Mouse (Mus musculus): ENCODE data around the gene Dnajb1. TPM values are rescaled to one million over a fixed set of nuclear protein-coding genes. Genes with fewer than 3 reads are reported as not detected.

The Dnajb1 gene
- polyA plus RNA-seq, 1 experiment, result 23.9 TPM

DNA sequence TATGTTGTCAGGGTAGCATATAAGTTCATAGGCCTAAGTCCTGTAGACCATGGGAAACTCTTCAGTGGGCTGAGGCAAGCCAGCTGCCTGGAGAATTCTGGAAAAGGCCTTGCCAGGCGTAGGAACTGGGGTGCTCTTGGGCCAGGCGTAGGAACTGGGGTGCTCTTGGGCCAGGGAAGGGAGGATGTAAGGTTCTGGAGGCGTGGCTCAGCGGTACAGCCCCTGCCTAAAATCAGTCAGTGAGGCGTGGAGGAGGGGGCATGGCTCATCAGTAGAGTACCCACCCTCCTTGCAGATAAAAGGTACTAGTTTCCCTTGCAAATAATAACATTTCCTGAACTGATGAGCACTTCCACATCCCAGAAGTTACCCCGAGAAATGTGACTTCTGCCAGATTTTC is 46.7 kb downstream of the Dnajb1 start:
- WGBS, result 84% methylated on average over 6 of the region's 6 CpGs
- Histone ChIP-seq H3K27ac (ENCODE audit: control insufficient read depth, insufficient read depth, low read depth, low read length, poor library complexity) (no peak overlapping the region), H3K4me1 (ENCODE audit: control insufficient read depth, insufficient read depth, low read length) (no peaks in the 10 kb centered on the region; the same call in 1 of the 2 replicates), H3K4me3 (replicated peaks; ENCODE audit: control insufficient read depth, low read depth, low read length) (no peak overlapping the region)
- TF ChIP-seq CTCF (IDR thresholded peaks at IDR 0.05; ENCODE audit: control insufficient read depth, insufficient read depth, low read length) (no peak), POLR2A (IDR thresholded peaks at IDR 0.05; ENCODE audit: borderline replicate concordance, control insufficient read depth, low read depth, low read length) (no peak)

DNA sequence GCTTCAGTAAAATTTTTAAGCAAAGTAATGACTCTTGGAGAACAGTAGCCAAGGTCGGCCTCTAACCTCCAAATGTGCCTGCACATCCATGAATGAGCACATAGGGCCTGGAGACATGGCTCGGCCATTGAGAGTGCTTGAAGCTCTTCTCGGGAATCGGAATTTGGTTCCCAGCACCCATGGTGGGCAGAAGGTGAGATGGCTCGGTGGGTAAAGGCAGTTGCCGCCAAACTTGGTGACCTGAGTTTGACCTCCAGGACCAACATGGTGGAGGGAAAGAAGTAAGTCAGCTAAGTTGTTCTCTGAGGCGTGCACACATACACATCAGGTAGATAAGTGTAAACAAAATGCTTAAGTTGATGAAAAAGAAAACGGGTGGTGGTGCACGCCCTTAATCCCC is 48.0 kb downstream of the Dnajb1 start:
- H3K4me1 ChIP-seq (ENCODE audit: control insufficient read depth, insufficient read depth, low read length), result no peaks in the 10 kb centered on the region; the same call in 1 of the 2 replicates
- WGBS, result 85% methylated on average over 9 of the region's 9 CpGs
- H3K27ac ChIP-seq (ENCODE audit: control insufficient read depth, insufficient read depth, low read depth, low read length, poor library complexity), result no peak overlapping the region
- TF ChIP-seq POLR2A (IDR thresholded peaks at IDR 0.05; ENCODE audit: borderline replicate concordance, control insufficient read depth, low read depth, low read length) (no peak), CTCF (IDR thresholded peaks at IDR 0.05; ENCODE audit: control insufficient read depth, insufficient read depth, low read length) (no peak)
- H3K4me3 ChIP-seq (replicated peaks; ENCODE audit: control insufficient read depth, low read depth, low read length), result no peak overlapping the region

DNA sequence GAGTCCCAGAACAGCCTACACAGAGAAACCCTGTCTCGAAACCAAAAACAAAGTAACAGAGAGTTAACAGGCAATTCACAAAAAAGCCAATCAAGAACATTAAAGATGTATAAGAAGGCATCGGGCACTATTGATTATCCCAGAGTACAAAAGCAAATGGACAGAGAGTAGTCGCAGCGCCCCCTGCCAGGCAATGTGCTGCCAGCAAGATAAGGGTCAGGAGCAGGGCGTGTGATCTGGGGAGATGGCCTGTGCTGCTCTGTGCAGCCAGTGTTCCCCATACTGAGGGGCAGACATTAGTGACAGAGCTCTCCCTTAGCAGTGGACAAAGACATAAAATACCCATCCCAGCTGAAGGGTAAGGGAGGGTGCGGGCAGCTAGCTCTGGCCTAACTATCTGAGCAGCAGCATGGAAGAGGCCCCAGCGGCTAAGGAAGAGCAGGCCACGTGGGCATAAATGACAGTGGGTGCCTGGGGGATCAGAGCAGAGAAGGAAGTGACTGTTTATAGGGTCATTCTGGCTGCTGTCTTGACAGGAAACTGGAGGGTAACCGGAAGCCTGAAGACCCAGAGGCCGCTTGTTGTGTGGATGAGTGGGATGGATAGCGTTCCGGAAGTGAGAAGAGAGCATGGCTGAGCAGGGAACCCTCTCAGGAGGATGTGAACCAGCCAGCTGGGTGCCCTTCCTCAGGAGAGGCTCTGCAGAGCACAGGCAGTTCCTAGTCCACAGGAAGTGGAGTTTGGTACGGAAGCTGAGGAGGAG is 48.7 kb downstream of the Dnajb1 start:
- Histone ChIP-seq H3K27ac (ENCODE audit: control insufficient read depth, insufficient read depth, low read depth, low read length, poor library complexity) (no peak overlapping the region), H3K4me3 (replicated peaks; ENCODE audit: control insufficient read depth, low read depth, low read length) (no peak overlapping the region), H3K4me1 (ENCODE audit: control insufficient read depth, insufficient read depth, low read length) (no peaks in the 10 kb centered on the region; the same call in 1 of the 2 replicates)
- 74% methylated on average over 13 of the region's 13 CpGs for WGBS
- TF ChIP-seq POLR2A (IDR thresholded peaks at IDR 0.05; ENCODE audit: borderline replicate concordance, control insufficient read depth, low read depth, low read length), result no peak
- 0 out of 2 replicates have a peak, but pooled peaks have one; percentile 32 for TF ChIP-seq CTCF (IDR thresholded peaks at IDR 0.05; ENCODE audit: control insufficient read depth, insufficient read depth, low read length)

DNA sequence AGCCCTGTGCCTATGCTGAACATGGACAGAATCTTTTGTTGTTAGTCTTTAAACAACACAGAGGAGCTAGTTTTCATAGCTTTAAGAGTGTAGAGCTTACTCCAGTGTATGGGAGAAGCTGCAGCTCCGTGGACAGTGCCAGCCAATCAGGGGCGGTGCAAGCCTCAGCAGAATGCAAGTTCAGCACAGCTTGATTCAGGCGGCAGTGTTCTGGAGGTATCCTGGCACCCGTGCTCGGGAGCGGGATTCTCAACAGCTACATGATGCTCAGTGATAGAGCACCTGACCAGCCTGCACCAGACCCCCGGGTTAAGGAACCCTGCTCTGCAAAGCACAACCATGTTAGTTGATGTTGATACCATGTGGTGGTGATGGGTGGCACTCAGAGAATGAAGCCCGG is 52.6 kb downstream of the Dnajb1 start:
- 66% methylated on average over 8 of the region's 8 CpGs for WGBS
- peaks cover 2% of the 10 kb centered on the region; the same call in 1 of the 2 replicates for H3K4me1 ChIP-seq (ENCODE audit: control insufficient read depth, insufficient read depth, low read length)

DNA sequence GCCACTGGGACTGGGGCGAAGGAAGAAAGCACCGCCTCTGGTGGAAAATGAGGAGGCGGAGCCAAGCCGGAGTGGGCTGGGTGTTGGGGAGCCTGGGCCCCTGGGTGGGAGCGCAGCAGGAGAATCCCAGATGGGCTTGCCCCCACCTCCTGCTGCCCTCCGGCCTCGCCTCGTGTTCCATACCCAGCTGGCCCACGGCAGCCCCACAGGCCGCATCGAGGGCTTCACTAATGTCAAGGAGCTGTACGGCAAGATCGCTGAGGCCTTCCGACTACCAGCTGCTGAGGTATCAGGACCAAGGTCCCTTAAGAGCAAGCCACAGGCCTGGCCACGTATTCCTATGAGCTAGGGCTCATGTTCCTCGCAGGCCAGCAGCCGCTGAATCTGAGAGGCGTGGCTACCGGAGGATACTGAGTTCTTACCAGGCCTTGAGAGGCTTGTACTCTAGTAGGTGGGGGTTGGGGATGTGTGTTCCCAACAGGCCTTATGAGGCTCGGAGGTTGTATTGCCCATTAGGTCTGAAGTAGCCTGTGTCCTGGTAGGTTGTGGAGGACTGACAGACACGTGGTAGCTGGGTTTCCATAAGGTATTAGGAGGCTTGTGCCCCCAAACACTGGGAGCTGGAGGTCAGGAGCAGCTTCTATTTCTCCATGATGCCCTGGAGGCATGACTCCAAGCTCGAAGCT is 53.1 kb downstream of the Dnajb1 start:
- Histone ChIP-seq H3K27ac (ENCODE audit: control insufficient read depth, insufficient read depth, low read depth, low read length, poor library complexity) (no peak overlapping the region), H3K4me1 (ENCODE audit: control insufficient read depth, insufficient read depth, low read length) (peaks cover 2% of the 10 kb centered on the region; the same call in 1 of the 2 replicates), H3K4me3 (replicated peaks; ENCODE audit: control insufficient read depth, low read depth, low read length) (no peak overlapping the region)
- 72% methylated on average over 22 of the region's 22 CpGs for WGBS
- TF ChIP-seq POLR2A (IDR thresholded peaks at IDR 0.05; ENCODE audit: borderline replicate concordance, control insufficient read depth, low read depth, low read length), result no peak
- no peak for TF ChIP-seq CTCF (IDR thresholded peaks at IDR 0.05; ENCODE audit: control insufficient read depth, insufficient read depth, low read length)

More for the DNA sequence above, 52.6 kb downstream of the Dnajb1 start:
- TF ChIP-seq POLR2A (IDR thresholded peaks at IDR 0.05; ENCODE audit: borderline replicate concordance, control insufficient read depth, low read depth, low read length) (no peak), CTCF (IDR thresholded peaks at IDR 0.05; ENCODE audit: control insufficient read depth, insufficient read depth, low read length) (no peak)
- Histone ChIP-seq H3K27ac (ENCODE audit: control insufficient read depth, insufficient read depth, low read depth, low read length, poor library complexity) (no peak overlapping the region), H3K4me3 (replicated peaks; ENCODE audit: control insufficient read depth, low read depth, low read length) (no peak overlapping the region)

Other genes with a start within 250 kb of the Dnajb1 start
- 1.1 and 2.6 TPM in 2 replicates for gene Clgn, start 218.3 kb upstream of the Dnajb1 start, polyA plus RNA-seq (2011; ENCODE audit: insufficient read depth, insufficient read length, low replicate concordance, missing spikeins)
- gene Scoc, start 149.8 kb upstream of the Dnajb1 start, polyA plus RNA-seq (2011; ENCODE audit: insufficient read depth, insufficient read length, low replicate concordance, missing spikeins), result 34.0 and 51.9 TPM in 2 replicates
- not detected in 2 replicates for gene Olfr370, start 72.4 kb upstream of the Dnajb1 start, polyA plus RNA-seq (2011; ENCODE audit: insufficient read depth, insufficient read length, low replicate concordance, missing spikeins)
- 240 and 480 TPM in 2 replicates for gene Ndufb7, start 41.5 kb upstream of the Dnajb1 start, polyA plus RNA-seq (2011; ENCODE audit: insufficient read depth, insufficient read length, low replicate concordance, missing spikeins)
- gene Tecr, start 222 bp upstream of the Dnajb1 start, polyA plus RNA-seq (2011; ENCODE audit: insufficient read depth, insufficient read length, low replicate concordance, missing spikeins), result 136 and 233 TPM in 2 replicates
- gene Gipc1, start 44.5 kb downstream of the Dnajb1 start, polyA plus RNA-seq (2011; ENCODE audit: insufficient read depth, insufficient read length, low replicate concordance, missing spikeins), result 14.8 and 17.3 TPM in 2 replicates
- gene Ptger1, start 58.5 kb downstream of the Dnajb1 start, polyA plus RNA-seq (2011; ENCODE audit: insufficient read depth, insufficient read length, low replicate concordance, missing spikeins), result 0.41 and 0.57 TPM in 2 replicates
- gene Pkn1, start 91.0 kb downstream of the Dnajb1 start, polyA plus RNA-seq (2011; ENCODE audit: insufficient read depth, insufficient read length, low replicate concordance, missing spikeins), result 44.4 and 94.3 TPM in 2 replicates
- gene Ddx39, start 107.0 kb downstream of the Dnajb1 start, polyA plus RNA-seq (2011; ENCODE audit: insufficient read depth, insufficient read length, low replicate concordance, missing spikeins), result 74.2 and 81.0 TPM in 2 replicates
- gene Adgre5, start 133.1 kb downstream of the Dnajb1 start, polyA plus RNA-seq (2011; ENCODE audit: insufficient read depth, insufficient read length, low replicate concordance, missing spikeins), result 25.3 and 79.2 TPM in 2 replicates

Data from bone marrow, adult 2 months (tissue).